ENCODE assay signal across 11 mouse cellular contexts in the genomic region with DNA sequence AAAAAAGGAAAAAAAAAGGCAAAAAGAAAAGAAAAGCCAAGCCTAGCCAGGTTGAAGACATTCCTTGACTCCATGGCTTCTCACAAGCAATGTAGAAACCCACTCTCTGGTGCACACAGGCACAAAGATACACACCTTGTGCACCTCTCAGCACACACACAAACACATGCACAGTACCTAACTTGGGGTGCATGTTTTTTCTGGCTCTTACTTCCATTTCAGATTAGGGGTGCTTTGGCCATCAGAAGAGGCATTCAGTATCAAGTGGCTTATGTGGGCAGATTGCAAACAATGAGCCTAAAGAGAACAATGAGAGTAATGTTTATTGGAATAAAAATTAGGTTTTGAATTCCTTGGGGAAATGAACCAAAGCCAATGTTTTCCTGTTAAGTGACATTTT.
DNase-seq lines count a peak whose midpoint lies in the region; ATAC-seq lines count a peak whose summit lies in the region.
"Had no signal": no experiment of that assay in that cellular context is flagged by ENCODE, and none has a peak within 500 bp of the region (broad histone marks: within the 10 kb centered on the region; RNA-seq: fewer than 3 reads in every experiment).

No protein-coding gene starts in this region.

- no peaks in the 10 kb centered on the region for H3K36me3 ChIP-seq in kidney, embryonic 15.5 days
- no peaks in the 10 kb centered on the region for H3K36me3 ChIP-seq in forebrain, embryonic 10.5 days (replicated peaks)
- no peaks in the 10 kb centered on the region for H3K36me3 ChIP-seq in hindbrain, embryonic 13.5 days
- H3K36me3 ChIP-seq in midbrain, embryonic 16.5 days (ENCODE audit: control insufficient read depth, insufficient read depth, low read length), result no peaks in the 10 kb centered on the region
- H3K36me3 ChIP-seq: liver, embryonic 15.5 days had no signal

- H3K4me1 ChIP-seq in kidney, embryonic 15.5 days, result peaks cover 11% of the 10 kb centered on the region
- H3K4me1 ChIP-seq in forebrain, embryonic 10.5 days, result peaks cover 27% of the 10 kb centered on the region
- peaks cover 21% of the 10 kb centered on the region for H3K4me1 ChIP-seq in hindbrain, embryonic 13.5 days (replicated peaks)
- H3K4me1 ChIP-seq in midbrain, embryonic 16.5 days (ENCODE audit: control insufficient read depth, insufficient read depth, low read length), result peaks cover 20% of the 10 kb centered on the region
- H3K4me1 ChIP-seq: liver, embryonic 15.5 days had no signal

- no peaks in the 10 kb centered on the region for H3K9me3 ChIP-seq in kidney, embryonic 15.5 days (replicated peaks)
- H3K9me3 ChIP-seq in forebrain, embryonic 10.5 days, result no peaks in the 10 kb centered on the region
- H3K9me3 ChIP-seq in hindbrain, embryonic 13.5 days, result no peaks in the 10 kb centered on the region
- H3K9me3 ChIP-seq in midbrain, embryonic 16.5 days (replicated peaks; ENCODE audit: control insufficient read depth, low read length, poor library complexity, severe bottlenecking), result no peaks in the 10 kb centered on the region
- H3K9me3 ChIP-seq: liver, embryonic 15.5 days had no signal

- H3K27me3 ChIP-seq in kidney, embryonic 15.5 days, result no peaks in the 10 kb centered on the region
- H3K27me3 ChIP-seq in forebrain, embryonic 10.5 days (ENCODE audit: poor library complexity, severe bottlenecking), result no peaks in the 10 kb centered on the region
- H3K27me3 ChIP-seq in hindbrain, embryonic 13.5 days, result no peaks in the 10 kb centered on the region
- no peaks in the 10 kb centered on the region for H3K27me3 ChIP-seq in midbrain, embryonic 16.5 days (ENCODE audit: control insufficient read depth, insufficient read depth, low read depth, low read length)
- H3K27me3 ChIP-seq: liver, embryonic 15.5 days had no signal

- no peak overlapping the region for H3K4me3 ChIP-seq in kidney, embryonic 15.5 days (replicated peaks)
- H3K4me3 ChIP-seq in forebrain, embryonic 10.5 days, result peak overlapping the region; percentile 49
- peak overlapping the region; percentile 47 for H3K4me3 ChIP-seq in hindbrain, embryonic 13.5 days
- H3K4me3 ChIP-seq in midbrain, embryonic 16.5 days (ENCODE audit: low read depth, low read length), result peak overlapping the region; percentile 46
- H3K4me3 ChIP-seq: liver, embryonic 15.5 days had no signal

- peak overlapping the region; percentile 22; the same call in 1 of the 2 replicates for H3K27ac ChIP-seq in kidney, embryonic 15.5 days
- H3K27ac ChIP-seq in forebrain, embryonic 10.5 days, result peak overlapping the region; percentile 85
- peak overlapping the region; percentile 87 for H3K27ac ChIP-seq in hindbrain, embryonic 13.5 days
- H3K27ac ChIP-seq in midbrain, embryonic 16.5 days (ENCODE audit: low read length), result peak overlapping the region; percentile 79
- H3K27ac ChIP-seq: liver, embryonic 15.5 days had no signal

- no peak for DNase-seq in kidney, adult 18-20 months
- no peak for DNase-seq in forebrain, embryonic 10.5 days (ENCODE audit: extremely low spot score, low spot score)
- DNase-seq in cerebellum, adult 8-10 months, result no peak
- DNase-seq in MN1 (ENCODE audit: low spot score), result no peak
- no peak for DNase-seq in liver
- DNase-seq: cerebellum, adult 18-20 months; thymus, postnatal 4 days had no signal

- H3K9ac ChIP-seq in kidney, embryonic 15.5 days, result no peak overlapping the region
- peak overlapping the region; percentile 72; the same call in 1 of the 2 replicates for H3K9ac ChIP-seq in hindbrain, embryonic 13.5 days
- no peak overlapping the region for H3K9ac ChIP-seq in midbrain, embryonic 16.5 days (ENCODE audit: low read depth, low read length)
- H3K9ac ChIP-seq: liver, embryonic 15.5 days had no signal

- H3K4me2 ChIP-seq in kidney, embryonic 15.5 days, result peak overlapping the region; percentile 54
- peak overlapping the region; percentile 77 for H3K4me2 ChIP-seq in hindbrain, embryonic 13.5 days
- H3K4me2 ChIP-seq in midbrain, embryonic 16.5 days (ENCODE audit: low read length), result peak overlapping the region; percentile 77
- H3K4me2 ChIP-seq: liver, embryonic 15.5 days had no signal

- ATAC-seq in kidney, embryonic 15.5 days (replicated peaks; ENCODE audit: low FRiP score), result no peak; the same call in 1 of the 2 replicates
- peak; percentile 57 for ATAC-seq in hindbrain, embryonic 13.5 days (ENCODE audit: low FRiP score)
- ATAC-seq in midbrain, embryonic 16.5 days, result peak; percentile 59

Comparison
In these comparisons a context has a peak if more than half of its experiments do, and no peak if none do; other contexts are left out.
1. H3K27ac ChIP-seq: peak in every context shown above with its lines; median percentile 87 in hindbrain, embryonic 13.5 days; 85 in forebrain, embryonic 10.5 days; 79 in midbrain, embryonic 16.5 days; 22 in kidney, embryonic 15.5 days.